Mouse (Mus musculus) liver, embryonic 14.5 days (tissue): ENCODE data around the gene Gm43064.

ENCODE experiments used
- CTCF ChIP-seq: IDR thresholded peaks from 2 replicates; pipeline ENCODE4 v1.5.1; 2016; ENCODE audit warnings: antibody characterized with exemption, low read depth, control low read depth
- EP300 ChIP-seq: IDR thresholded peaks from 2 replicates; pipeline ENCODE4 v1.6.1; 2016; ENCODE audit warnings: antibody characterized with exemption, low read depth

DNA sequence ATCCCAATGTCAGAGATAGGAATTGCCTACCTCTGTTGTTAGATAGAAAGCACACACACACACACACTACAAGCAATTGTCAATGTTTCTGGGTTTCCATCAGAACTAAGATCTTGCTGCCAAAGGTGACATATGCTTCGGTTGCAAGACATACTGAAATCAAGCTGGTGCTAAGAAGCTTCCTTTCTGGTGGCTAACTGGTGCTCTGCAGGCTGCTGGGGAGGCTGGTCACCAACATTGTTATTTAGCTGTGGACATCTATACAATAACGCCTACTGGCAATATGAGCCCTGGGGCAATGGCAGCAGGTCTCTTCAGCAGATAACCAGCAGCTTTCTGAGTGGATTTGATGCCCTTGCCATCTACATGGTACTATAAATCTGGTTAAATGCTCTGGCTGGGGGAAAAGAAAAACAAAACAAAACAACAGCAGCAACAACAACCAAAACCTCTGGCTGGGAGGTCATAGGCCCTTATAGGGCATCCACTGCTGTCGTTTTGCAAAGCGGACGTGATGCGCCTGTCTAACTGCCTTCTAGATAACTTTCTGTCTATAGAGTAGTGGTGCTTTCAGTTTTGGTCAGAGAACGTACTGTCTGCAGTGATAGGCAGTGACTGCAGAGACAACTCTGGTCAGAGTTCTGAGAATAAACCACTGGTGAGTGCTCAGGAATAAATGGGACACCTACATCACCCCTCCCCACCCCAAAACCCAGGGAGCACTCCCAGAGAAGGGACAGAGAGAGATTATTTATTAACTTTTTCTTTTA is 47.8 kb downstream of the Gm43064 start:
- no peak for TF ChIP-seq EP300
- no peak for TF ChIP-seq CTCF
